Mouse (Mus musculus): ENCODE measurements around the gene Thap2. TPM values are rescaled to one million over a fixed set of nuclear protein-coding genes. Genes with fewer than 3 reads are reported as not detected.

Thap2 gene
- total and polyA plus RNA-seq, 2 experiments from 2014 or later, result 10.1 to 11.8 TPM

- no peak overlapping the region for H3K4me3 ChIP-seq (ENCODE audit: low read length)
- H3K27me3 ChIP-seq (ENCODE audit: insufficient read depth, low read length), result no peaks in the 10 kb centered on the region
- no peak overlapping the region for H3K9ac ChIP-seq (replicated peaks; ENCODE audit: low read length)
- no peaks in the 10 kb centered on the region for H3K9me3 ChIP-seq (ENCODE audit: low read length)
- WGBS, result 91% methylated on average over 6 of the region's 6 CpGs
- H3K4me1 ChIP-seq (ENCODE audit: insufficient read depth, low read length), result no peaks in the 10 kb centered on the region
- TF ChIP-seq CTCF (IDR thresholded peaks at IDR 0.05; ENCODE audit: low read depth), result no peak
- ATAC-seq (no peak), DNase-seq (ENCODE audit: low spot score) (no peak)
- peaks cover 8% of the 10 kb centered on the region; the same call in 1 of the 2 replicates for H3K36me3 ChIP-seq (ENCODE audit: insufficient read depth, low read length)
- no peak overlapping the region for H3K27ac ChIP-seq
- no peak overlapping the region for H3K4me2 ChIP-seq (ENCODE audit: low read depth, low read length)
Observed at GRCm38 (mm10) chr10:115355016-115355415, 29.2 kb downstream of the Thap2 start.

- WGBS, result 47% methylated on average over 6 of the region's 6 CpGs
- no peaks in the 10 kb centered on the region for H3K27me3 ChIP-seq (ENCODE audit: insufficient read depth, low read length)
- no peak overlapping the region for H3K27ac ChIP-seq
- H3K9ac ChIP-seq (replicated peaks; ENCODE audit: low read length), result no peak overlapping the region
- no peak overlapping the region for H3K4me3 ChIP-seq (ENCODE audit: low read length)
- no peaks in the 10 kb centered on the region for H3K4me1 ChIP-seq (ENCODE audit: insufficient read depth, low read length)
- H3K4me2 ChIP-seq (ENCODE audit: low read depth, low read length), result no peak overlapping the region
- H3K36me3 ChIP-seq (ENCODE audit: insufficient read depth, low read length), result peaks cover 8% of the 10 kb centered on the region; the same call in 1 of the 2 replicates
- ATAC-seq (no peak), DNase-seq (ENCODE audit: low spot score) (no peak)
- no peak for TF ChIP-seq CTCF (IDR thresholded peaks at IDR 0.05; ENCODE audit: low read depth)
- no peaks in the 10 kb centered on the region for H3K9me3 ChIP-seq (ENCODE audit: low read length)
Observed at GRCm38 (mm10) chr10:115354553-115354952, 29.7 kb downstream of the Thap2 start.

- Histone ChIP-seq H3K4me3 (ENCODE audit: low read length) (no peak overlapping the region), H3K4me1 (ENCODE audit: insufficient read depth, low read length) (no peaks in the 10 kb centered on the region), H3K27ac (no peak overlapping the region), H3K9me3 (ENCODE audit: low read length) (no peaks in the 10 kb centered on the region), H3K9ac (replicated peaks; ENCODE audit: low read length) (no peak overlapping the region), H3K36me3 (ENCODE audit: insufficient read depth, low read length) (no peaks in the 10 kb centered on the region), H3K27me3 (ENCODE audit: insufficient read depth, low read length) (no peaks in the 10 kb centered on the region), H3K4me2 (ENCODE audit: low read depth, low read length) (no peak overlapping the region)
- WGBS, result 77% methylated on average over 2 of the region's 2 CpGs
- no peak for TF ChIP-seq CTCF (IDR thresholded peaks at IDR 0.05; ENCODE audit: low read depth)
- no peak for ATAC-seq
- no peak for DNase-seq (ENCODE audit: low spot score)
Observed at GRCm38 (mm10) chr10:115350810-115351397, 33.3 kb downstream of the Thap2 start.

- WGBS, result 88% methylated on average over 7 of the region's 7 CpGs
- Histone ChIP-seq H3K4me1 (ENCODE audit: insufficient read depth, low read length) (no peaks in the 10 kb centered on the region), H3K27ac (no peak overlapping the region), H3K9me3 (ENCODE audit: low read length) (no peaks in the 10 kb centered on the region), H3K4me2 (ENCODE audit: low read depth, low read length) (no peak overlapping the region), H3K27me3 (ENCODE audit: insufficient read depth, low read length) (no peaks in the 10 kb centered on the region), H3K9ac (replicated peaks; ENCODE audit: low read length) (no peak overlapping the region), H3K4me3 (ENCODE audit: low read length) (no peak overlapping the region), H3K36me3 (ENCODE audit: insufficient read depth, low read length) (no peaks in the 10 kb centered on the region; the same call in 1 of the 2 replicates)
- DNase-seq (ENCODE audit: low spot score) (no peak), ATAC-seq (no peak)
- no peak for TF ChIP-seq CTCF (IDR thresholded peaks at IDR 0.05; ENCODE audit: low read depth)
Observed at GRCm38 (mm10) chr10:115349509-115349908, 34.7 kb downstream of the Thap2 start.

- DNase-seq (ENCODE audit: low spot score) (no peak), ATAC-seq (0 out of 2 replicates have a peak, but pooled peaks have one; percentile 53)
Observed at GRCm38 (mm10) chr10:115349029-115349428, 35.2 kb downstream of the Thap2 start.

GRCm38 (mm10) chr10:115348131-115348530, 36.1 kb downstream of the Thap2 start:
- WGBS, result 82% methylated on average over 6 of the region's 6 CpGs
- H3K4me2 ChIP-seq (ENCODE audit: low read depth, low read length), result no peak overlapping the region
- no peak for TF ChIP-seq CTCF (IDR thresholded peaks at IDR 0.05; ENCODE audit: low read depth)
- no peak overlapping the region for H3K4me3 ChIP-seq (ENCODE audit: low read length)
- no peaks in the 10 kb centered on the region for H3K9me3 ChIP-seq (ENCODE audit: low read length)
- no peaks in the 10 kb centered on the region for H3K27me3 ChIP-seq (ENCODE audit: insufficient read depth, low read length)
- no peaks in the 10 kb centered on the region for H3K4me1 ChIP-seq (ENCODE audit: insufficient read depth, low read length)
- peaks cover 2% of the 10 kb centered on the region; the same call in 1 of the 2 replicates for H3K36me3 ChIP-seq (ENCODE audit: insufficient read depth, low read length)
- no peak for ATAC-seq
- no peak overlapping the region for H3K9ac ChIP-seq (replicated peaks; ENCODE audit: low read length)
- no peak for DNase-seq (ENCODE audit: low spot score)
- H3K27ac ChIP-seq, result no peak overlapping the region

More at GRCm38 (mm10) chr10:115349029-115349428, 35.2 kb downstream of the Thap2 start:
- WGBS, result 63% methylated on average over 10 of the region's 10 CpGs
- H3K27me3 ChIP-seq (ENCODE audit: insufficient read depth, low read length), result no peaks in the 10 kb centered on the region
- no peaks in the 10 kb centered on the region for H3K9me3 ChIP-seq (ENCODE audit: low read length)
- H3K9ac ChIP-seq (replicated peaks; ENCODE audit: low read length), result no peak overlapping the region
- no peak overlapping the region for H3K4me2 ChIP-seq (ENCODE audit: low read depth, low read length)
- no peaks in the 10 kb centered on the region for H3K4me1 ChIP-seq (ENCODE audit: insufficient read depth, low read length)
- no peak overlapping the region for H3K27ac ChIP-seq
- no peaks in the 10 kb centered on the region; the same call in 1 of the 2 replicates for H3K36me3 ChIP-seq (ENCODE audit: insufficient read depth, low read length)
- H3K4me3 ChIP-seq (ENCODE audit: low read length), result no peak overlapping the region
- TF ChIP-seq CTCF (IDR thresholded peaks at IDR 0.05; ENCODE audit: low read depth), result no peak

- H3K27ac ChIP-seq, result no peak overlapping the region
- no peaks in the 10 kb centered on the region for H3K4me1 ChIP-seq (ENCODE audit: insufficient read depth, low read length)
- ATAC-seq (no peak), DNase-seq (ENCODE audit: low spot score) (no peak)
- no peak overlapping the region for H3K4me3 ChIP-seq (ENCODE audit: low read length)
- no peaks in the 10 kb centered on the region for H3K27me3 ChIP-seq (ENCODE audit: insufficient read depth, low read length)
- H3K36me3 ChIP-seq (ENCODE audit: insufficient read depth, low read length), result peaks cover 16% of the 10 kb centered on the region; the same call in 1 of the 2 replicates
- no peak overlapping the region for H3K9ac ChIP-seq (replicated peaks; ENCODE audit: low read length)
- H3K9me3 ChIP-seq (ENCODE audit: low read length), result no peaks in the 10 kb centered on the region
- TF ChIP-seq CTCF (IDR thresholded peaks at IDR 0.05; ENCODE audit: low read depth), result no peak
- no peak overlapping the region for H3K4me2 ChIP-seq (ENCODE audit: low read depth, low read length)
Observed at GRCm38 (mm10) chr10:115346444-115346843, 37.8 kb downstream of the Thap2 start.

Data from hindbrain, postnatal 0 days (tissue).